Mouse (Mus musculus) cerebellum, adult 8-10 months (tissue): Measurements from ENCODE around the gene Gm49369.

Experiments used
- DNase-seq: peaks from one replicate; pipeline ENCODE4 v3.0.0; 2022

Gm49369 gene

GRCm38 (mm10) chr7:142394261-142395190, 12.1 kb upstream of the Gm49369 start:
- no peak for DNase-seq

GRCm38 (mm10) chr7:142393191-142393590, 10.7 kb upstream of the Gm49369 start:
- DNase-seq, result no peak

- DNase-seq, result no peak
Observed at GRCm38 (mm10) chr7:142391609-142392008, 9.1 kb upstream of the Gm49369 start.

GRCm38 (mm10) chr7:142391108-142391507, 8.6 kb upstream of the Gm49369 start:
- DNase-seq, result no peak

- DNase-seq, result no peak
Observed at GRCm38 (mm10) chr7:142389961-142390650, 7.6 kb upstream of the Gm49369 start.

DNA sequence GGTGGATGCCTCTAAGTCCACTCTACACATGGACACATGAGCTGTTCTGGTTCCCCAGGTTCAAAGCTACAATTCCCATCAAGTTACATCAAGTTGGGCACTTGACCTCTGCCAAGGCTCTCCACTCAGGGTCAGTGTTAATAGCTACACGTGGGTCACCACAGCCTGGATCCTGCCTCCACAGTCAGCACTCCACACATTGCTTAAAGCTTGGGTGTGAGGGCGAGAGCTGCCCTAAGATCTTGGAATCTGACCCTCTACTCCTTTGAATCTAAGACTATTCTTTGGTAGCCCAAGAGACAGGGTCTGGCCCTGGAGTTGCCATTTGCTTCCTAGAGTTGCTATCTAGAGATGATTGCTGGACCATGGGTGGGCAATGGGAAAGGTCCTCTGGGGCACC, 6.3 kb upstream of the Gm49369 start:
- DNase-seq, result no peak

DNA sequence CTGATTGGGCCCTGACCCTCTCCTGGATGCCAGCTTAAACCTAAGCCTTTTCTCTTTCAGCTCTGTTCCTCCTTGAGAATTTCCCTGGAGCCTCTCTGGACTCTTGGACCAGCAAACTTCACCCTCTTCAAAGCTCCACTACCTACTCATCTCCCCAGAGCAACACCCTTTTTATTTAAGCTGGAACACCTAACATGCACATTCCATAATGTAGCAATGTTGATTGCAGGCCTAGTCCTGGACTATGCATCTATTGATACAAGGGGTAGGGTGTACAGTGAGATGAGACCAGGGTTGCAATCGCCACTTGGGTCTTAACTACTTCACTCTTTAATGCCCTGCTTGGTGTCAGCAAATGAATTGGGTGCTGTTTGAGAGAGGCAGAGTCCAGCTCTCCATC, 5.7 kb upstream of the Gm49369 start:
- no peak for DNase-seq

GRCm38 (mm10) chr7:142387419-142388148, 5.1 kb upstream of the Gm49369 start, which contains the start of gene Ctsd:
Ctsd (minus strand) TSS chr7:142388038.
- DNase-seq, result peak; percentile 96

GRCm38 (mm10) chr7:142386621-142387201, 4.2 kb upstream of the Gm49369 start:
- DNase-seq, result no peak

DNA sequence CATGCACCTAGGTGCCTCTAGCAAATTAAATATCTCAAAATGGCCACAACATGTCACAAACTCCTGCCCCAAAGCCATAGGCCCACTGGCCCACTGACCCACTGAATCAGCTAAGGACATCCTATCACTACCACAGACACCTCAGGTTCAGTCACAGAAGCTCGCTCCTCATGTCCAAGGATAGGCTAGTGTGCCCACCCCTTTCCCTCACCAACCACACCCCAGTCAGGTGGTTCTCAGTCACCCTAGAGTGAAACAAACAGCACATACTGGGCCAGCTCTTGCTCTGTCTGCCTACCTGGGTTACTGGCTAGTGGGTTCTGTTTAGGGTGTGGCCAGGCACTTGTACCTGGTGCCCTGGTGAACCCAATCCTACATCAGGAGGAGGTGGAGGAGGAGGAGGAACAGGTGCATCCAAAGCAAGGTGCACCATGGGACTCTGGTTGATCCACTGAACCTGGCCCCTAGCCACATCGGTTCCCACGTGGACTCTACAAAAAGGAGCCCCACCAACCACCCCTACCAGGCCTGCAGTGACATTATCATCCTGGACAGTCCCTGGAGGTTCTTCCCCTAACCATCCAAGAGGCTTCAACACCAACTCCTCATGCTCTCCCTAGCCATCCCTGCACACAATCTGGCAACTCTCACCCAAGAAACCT, 3.4 kb upstream of the Gm49369 start:
- DNase-seq, result no peak

DNA sequence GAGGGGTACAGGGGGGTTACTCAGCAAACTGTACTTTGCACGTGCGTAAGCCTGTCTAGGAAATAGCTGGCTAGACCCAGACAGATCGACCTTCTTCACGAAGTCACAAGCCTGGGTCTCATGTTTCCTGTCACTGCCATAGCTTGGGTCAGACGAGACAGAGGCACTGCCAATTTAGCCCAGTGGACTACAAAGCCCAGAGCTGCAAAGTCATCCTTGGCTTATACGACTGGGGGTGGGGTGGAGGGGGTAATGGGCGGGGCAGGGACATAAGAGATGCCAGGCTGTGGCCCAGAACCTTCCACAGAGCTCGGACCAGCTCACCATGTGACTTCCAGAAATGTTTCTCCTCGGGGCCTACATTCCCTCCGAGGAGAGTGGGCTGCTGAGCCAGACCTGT, 1.8 kb upstream of the Gm49369 start:
- DNase-seq, result no peak

GRCm38 (mm10) chr7:142381175-142381574, 1.3 kb downstream of the Gm49369 start:
- DNase-seq, result no peak

DNA sequence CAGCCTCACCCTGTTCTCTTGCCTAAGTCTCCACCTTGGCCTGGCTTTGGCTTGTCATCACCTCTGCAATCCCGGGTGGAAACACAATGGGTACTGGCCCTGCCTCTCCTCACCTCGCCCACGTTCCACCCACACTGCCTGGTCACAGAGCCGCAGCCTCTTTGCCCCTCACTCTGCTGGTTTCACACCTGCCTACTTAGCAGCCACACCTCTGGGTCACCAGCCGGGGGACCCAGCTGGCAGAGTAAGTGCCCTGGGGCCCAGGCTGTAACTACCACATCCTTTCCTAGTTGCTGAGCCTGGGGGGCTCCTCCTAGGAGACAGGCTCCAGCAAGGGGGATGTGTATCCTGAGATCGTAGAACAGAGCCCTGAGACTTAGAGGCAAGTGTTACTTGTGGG, 3.3 kb downstream of the Gm49369 start:
- peak; percentile 6 for DNase-seq

GRCm38 (mm10) chr7:142377233-142377925, 5.1 kb downstream of the Gm49369 start:
- DNase-seq, result no peak

DNA sequence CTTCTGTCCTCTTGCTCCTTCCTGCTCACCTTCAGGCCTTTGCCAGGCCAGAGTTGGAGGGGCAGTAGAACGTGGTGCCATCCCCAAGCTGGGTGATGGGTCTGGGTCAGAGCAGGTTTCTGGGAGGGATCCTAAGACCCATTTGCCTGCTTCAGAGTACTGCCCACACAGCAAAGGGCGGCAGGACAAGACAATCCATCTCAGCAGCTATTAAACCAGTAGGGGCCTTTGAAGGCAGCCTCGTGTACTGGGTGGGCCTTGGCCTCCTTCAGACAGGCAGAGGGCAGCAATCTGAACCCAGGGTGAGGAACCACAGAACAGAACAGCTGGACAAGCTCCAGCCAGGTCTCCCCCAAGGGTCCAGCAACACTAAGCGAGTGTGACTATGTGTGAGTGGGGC, 6.4 kb downstream of the Gm49369 start:
- no peak for DNase-seq

DNA sequence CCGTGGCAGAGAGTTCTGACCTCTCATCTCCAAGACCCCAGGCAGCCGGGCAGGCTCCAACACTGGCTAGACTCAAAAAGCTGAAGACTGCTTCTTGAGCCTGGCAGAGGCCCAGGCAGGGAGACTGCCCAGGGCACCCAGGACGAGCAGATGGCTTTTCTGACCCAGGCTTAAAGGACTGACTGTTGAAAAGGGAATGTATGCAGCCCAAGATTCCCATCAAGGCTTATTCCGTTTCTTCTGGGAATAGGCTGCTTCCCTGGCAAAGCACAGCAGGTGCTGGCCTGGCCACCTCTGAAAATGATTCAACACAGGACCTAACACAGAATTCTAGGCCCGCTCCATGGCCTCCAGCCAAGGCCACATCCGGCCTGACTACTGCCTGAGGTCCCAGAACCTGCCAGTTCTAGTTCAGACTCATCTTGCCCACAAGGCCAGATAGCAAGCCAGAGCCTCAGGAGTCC, 7.2 kb downstream of the Gm49369 start:
- DNase-seq, result peak; percentile 75

DNA sequence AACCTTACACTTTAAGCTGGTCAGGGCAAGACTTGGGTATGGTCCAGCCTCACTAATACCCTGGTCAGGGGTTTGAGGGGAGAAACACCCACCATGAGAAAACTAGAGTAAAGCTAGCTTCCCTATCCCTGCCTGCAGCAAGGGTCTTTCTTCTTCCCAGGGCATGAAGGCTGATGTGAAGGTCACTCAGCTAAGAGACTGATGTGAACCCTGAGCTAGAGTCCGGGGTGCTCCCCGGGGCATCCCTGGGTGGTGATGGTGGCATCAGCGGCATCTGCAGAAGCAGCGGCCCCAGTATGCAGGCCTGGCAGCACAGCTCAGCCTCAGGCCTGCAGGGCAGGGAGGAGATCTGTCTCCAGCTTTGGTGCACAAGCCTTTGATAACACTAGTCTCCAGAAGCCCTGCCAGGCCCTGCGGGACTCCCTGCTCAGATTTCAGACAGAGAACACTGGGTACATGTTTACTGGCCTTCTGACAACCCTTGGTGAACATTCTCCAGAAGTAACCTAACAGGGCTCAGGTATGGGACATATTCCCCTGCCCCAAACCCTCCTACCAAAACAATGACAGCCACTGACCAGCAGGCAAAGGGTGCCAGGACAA, 8.0 kb downstream of the Gm49369 start:
- no peak for DNase-seq

DNA sequence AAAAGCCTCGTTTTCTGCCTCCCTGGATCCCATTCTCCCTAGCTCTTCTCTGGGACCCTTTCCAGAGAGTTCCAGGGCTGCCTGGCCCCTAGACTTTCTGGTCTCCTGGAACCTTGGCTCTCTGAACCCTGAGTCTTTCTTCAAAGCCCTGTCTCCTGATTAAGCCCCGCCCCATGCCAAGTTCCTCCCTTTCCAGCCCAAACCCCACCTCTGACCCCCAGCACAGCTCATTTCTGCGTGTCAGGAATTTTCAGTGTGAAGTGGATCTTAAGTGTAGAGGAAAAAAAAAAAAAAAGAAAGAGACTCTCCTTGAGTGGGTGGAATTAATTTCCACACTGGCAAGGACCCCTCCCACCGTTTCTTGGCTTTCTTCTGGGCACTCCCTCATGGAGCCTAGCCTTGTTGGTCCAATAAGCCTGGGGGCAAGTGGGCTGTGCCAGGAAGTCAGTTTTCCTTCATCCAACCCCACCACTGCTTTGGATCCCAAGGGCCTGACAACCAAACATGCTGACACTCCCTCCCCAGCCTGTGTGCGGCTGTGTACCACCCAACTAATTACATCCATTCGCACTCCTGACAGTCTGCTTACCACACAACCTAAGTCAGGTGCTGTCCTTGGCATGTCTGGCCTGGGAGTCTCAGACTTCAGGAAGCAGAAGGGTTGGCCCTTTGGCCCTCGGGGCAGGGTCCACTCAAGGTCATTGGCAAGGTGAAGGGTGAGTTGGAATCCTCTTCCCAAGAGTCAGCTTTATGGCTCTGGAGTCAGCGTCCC, 8.6 kb downstream of the Gm49369 start, which contains the start of gene Ifitm10:
Ifitm10 (minus strand) TSS at position 113 of the 772 bp plus-strand sequence.
- DNase-seq, result no peak

- no peak for DNase-seq
Observed at GRCm38 (mm10) chr7:142373039-142373438, 9.4 kb downstream of the Gm49369 start.
